Mouse (Mus musculus) liver, adult (tissue): ENCODE results near the gene Zranb2.
A peak's percentile ranks its signal among the peaks of the same experiment; 100 is the strongest.

ENCODE experiments used
- GATA4 ChIP-seq: IDR thresholded peaks from 2 replicates; pipeline ENCODE4 v1.6.1; 2014; ENCODE audit warnings: mild to moderate bottlenecking, low read length; ENCODE audit not compliant: insufficient replicate concordance

Gene Zranb2

DNA sequence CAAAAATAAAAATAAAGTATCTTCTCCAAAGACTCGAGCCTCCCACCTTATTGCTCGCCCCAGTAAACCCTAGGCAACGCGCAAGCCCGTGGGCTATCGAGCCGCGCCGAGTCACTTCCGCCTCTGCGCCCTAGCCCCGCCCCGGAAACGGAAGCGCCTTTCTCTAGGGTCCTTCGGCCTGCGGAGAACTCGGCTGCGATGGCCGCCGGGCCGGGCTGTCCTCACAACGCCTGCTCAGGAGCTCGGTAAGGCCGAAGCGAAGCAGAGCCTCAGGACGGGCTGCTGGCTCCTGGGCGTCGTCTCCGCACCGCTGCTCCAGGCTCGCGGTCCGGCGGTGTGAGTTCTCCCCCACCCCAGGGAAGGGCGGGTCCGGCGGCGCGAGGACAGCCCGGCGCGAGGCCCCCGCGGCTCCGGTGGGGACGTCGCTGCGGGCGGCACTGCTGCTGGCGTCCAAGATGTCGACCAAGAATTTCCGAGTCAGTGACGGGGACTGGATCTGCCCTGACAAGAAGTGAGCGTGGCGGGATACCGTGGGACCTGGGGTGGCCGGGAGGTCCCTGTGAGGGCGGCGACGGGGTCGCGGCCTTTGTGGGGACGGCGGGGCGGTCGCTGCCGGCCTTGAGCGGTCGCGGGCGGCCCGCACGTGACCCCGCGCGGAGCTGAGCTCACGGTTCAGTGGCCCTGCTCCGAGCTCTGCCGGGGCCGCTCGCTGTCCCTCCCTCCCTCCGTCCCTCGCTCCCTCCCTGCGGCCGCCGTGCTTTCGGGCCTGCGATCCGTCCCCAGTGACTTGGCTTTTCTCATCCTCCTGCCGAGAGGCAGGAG lies at the start of gene Zranb2:
Zranb2 (plus strand) TSS at position 197 of the 822 bp plus-strand sequence.
- peak; percentile 73; the same call in 1 of the 2 replicates for TF ChIP-seq GATA4

DNA sequence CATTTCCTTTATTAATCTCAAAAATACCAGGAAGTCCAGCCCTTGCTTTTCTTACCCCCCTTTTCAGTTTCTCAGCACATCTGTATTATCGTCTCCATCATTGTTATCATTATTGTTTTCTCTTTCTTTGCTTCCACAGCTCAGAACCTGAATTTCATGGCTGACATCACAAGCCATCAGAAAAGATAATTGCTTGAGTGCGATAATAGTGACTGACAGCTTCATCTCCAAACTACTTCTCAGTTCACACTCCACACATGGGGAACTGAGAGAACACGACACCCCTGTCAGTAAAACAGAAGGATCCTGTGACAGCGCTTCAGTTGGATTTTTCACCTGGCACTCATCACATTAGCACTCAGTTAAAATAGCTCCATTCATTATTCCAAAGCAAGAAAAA lies 41.9 kb upstream of the Zranb2 start:
- TF ChIP-seq GATA4, result no peak

DNA sequence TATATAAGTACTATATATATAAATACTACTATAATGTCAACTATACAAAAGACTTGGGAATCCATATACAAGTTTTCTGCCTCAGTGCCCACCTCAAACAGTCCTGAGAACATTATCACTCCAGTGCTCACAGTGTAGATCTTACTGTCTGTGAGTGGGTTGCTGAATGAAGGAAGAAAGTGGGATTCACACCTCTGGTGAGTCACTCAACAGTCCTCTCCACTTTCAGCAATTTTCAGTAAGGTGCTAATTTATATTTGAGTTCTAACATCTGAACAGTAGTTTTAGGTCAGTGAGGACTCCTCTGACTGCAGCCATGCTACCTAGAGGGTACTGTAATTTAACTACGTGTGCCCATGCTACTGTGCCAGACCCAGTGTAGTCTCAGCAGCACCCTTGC lies 31.7 kb upstream of the Zranb2 start:
- no peak for TF ChIP-seq GATA4

DNA sequence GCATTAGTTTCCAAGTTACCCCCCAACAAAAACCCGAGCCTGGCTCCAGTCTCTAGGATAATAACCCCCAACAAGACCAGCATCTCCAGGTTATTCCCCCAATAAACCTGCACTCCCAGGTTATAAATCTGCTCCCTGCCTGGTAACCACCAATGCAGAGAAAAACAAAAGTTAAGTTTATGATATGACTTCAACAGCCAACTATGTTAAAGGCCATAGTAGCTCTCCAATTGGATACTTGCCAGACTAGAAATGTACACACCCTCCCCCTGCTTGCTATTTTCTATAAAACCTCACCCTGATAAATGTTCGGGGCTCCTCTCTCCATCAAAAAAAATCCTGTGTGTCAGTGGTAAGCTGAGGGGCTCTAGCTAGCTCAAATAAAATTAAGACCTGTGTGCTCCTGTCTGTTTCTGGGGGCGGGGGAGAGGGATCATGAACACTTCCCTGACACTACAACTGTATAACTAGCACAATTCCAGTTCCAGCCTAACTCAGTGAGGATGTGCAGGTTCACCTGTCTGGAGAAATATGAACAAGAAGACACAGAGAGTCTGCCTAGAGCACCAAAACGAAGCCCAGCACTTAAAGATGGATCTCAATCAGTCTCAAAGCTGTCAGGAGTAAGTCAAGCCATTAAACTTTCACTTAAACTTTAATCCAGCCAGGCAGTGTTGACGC lies 19.7 kb upstream of the Zranb2 start:
- TF ChIP-seq GATA4, result no peak

DNA sequence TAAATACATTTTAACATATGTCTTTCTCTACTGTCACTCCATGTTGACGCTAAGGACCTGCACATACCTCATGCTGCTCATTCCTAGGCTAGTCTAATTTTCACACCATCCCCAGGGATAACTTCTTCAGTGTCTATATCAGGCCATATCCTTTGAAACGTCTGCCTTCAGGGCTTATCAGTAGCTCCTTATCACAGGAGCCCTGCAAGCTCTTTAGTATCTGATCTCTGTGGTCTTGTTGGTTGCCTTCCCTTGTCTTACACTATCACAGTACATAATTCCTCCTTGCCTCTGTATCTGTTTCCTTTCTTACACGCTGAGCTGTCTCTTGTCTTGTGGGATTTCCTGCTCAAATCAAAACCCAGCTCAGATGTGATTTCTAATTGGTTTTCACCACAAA lies 17.5 kb upstream of the Zranb2 start:
- TF ChIP-seq GATA4, result no peak

DNA sequence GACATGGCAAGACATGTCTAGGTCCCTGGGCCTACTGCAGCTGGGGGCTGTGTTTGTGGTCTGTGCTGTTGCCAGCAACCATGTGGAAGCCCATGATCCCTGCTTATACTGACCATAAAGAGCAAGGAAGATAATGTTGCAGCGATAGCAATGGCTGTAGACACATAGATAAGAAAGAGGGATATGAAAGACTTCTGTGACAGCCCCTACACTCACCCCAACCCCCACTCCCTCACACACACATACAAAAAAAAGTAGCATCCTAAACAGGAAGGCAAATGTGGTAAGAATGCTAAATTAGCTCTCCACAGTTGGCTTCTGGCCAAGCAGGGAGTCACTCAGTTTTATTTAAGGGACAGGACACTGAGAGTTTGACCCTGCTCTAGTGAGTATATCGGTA lies 16.0 kb upstream of the Zranb2 start:
- no peak for TF ChIP-seq GATA4

DNA sequence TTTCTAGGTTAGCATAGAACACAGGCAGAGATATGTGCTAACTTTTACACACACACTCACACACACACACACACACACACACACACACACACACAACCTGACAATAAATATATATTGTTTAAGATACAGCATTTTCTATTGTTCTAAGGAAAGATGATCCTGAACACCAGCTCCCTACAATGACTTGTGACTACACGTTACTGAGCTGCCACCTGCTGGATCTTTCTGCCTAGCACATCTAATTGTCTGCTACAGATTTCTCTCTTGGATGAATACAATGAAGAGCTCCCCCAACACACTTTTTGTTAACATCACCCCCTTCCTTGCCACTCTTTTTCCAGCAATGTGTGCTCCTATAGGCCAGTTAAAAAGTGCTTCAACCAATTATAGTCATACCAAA lies 13.5 kb upstream of the Zranb2 start:
- no peak for TF ChIP-seq GATA4

DNA sequence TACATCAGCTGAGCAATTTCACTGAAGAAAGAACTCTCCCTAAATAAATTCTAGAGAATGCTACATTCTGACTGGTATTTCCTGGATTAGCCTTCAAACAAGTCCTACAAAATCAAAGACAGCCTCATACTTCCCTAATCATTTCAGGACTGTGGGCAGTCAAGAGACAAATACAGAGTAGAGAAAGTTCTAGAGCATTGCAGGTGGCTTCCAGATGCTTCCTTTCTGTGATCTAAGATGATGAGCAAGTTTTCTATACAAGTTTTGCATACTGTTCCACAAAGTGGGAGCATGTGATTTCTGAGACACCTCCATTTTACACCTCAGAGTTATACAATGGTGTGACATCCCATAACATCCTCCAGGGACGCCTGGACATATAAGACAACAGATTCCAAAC lies 10.1 kb upstream of the Zranb2 start:
- TF ChIP-seq GATA4, result no peak

DNA sequence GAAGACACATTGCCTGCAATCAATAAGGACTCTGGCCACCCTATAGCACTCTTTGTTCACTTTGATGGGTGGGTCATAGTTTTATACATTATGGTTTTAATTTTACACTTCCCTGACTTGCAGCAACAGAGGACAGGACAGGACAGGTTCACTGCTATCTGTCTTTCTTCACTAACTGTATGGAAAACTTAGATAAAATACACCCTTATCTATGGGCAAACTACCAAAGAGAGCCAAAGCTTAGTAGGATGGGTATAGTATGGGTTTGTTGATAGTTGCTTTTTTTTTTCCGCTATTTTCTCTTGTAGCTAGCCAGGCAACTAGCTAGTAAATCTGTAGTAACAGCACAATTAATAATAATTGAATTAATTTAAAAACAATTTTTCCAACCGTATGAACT lies 2.4 kb upstream of the Zranb2 start:
- no peak for TF ChIP-seq GATA4

DNA sequence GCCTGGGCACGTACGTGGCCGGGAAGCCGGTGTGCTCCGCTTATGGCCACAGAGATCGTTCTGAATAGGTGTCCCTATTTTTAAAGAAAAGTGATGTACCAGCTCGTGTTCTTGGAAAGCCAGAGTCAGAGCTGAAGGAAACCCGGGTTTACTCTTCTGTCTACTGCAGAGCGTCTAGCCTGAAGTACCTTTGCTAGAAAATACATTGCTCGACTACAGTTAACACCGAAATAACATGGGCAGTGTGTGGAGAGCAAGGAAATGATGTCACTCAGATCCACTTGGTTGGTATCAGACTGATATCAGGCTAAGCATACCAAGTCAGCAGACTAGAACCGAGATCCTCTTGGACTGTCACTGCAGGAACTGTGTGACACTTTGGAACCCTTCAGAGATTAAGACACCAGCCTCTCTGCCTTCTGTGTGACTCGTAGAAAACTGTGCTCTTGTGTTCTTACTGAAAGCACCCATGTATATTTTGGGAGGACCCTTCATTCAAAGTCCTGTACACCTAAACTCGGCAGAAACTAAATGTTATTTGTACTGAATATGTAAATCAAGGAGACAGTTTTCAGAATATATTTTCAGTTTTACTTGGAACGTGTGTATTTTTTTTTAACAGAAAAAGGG lies 941 bp downstream of the Zranb2 start:
- no peak for TF ChIP-seq GATA4

DNA sequence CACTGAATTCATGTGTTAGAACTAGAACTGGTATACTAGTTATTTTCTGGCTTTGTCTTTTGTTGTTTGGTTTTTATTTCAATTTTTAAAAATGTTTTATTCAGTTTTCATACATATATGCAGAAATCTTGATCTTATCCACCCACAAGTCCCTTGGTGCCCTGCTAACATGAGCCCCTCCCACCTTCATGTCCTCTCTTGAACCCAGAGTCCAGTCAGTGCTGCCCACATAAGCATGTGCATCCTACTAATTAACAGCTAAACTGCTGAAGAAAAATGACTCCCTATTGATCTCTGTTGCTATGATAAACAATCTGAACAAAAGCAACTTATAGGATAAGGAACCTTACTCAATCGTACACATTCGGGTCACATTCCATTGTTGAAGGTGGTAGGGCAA lies 15.4 kb downstream of the Zranb2 start:
- no peak for TF ChIP-seq GATA4

DNA sequence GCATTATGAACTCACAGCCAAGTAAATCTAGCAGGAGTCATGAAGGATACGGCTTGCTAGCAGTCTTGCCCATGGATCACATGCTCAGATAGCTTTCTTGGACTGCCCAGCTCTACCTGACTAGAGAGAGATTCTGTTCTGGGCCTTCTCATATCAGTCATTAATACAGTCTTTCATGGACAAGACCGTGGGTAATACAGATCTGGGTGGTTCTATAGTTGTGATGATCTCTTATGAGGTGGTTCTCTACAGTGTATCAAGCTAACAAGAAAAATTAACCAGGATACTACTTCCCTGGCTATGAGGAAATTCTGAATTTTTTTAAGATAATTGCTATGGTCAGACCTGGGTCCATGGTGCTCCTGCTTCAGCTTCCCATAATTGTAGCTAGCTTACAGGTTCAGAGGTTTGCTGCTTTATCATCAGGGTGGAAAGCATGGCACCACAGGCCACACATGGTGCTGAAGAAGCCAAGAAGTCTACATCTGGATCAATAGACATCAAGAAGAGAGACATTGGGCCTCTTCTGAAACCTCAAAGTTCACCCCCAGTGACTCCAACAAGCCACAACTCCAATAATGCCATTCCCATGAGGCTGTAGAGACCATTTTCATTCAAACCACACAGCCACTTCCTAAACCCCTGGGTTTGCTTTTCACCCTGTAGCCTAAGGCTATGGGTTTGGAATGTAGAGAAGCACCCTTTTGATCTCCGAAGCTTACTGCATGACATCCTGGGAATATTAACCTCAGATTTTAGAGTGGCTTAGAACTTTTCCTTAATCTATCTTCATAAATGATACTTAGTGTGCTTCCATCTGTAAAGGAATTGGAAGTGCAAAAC lies 16.0 kb downstream of the Zranb2 start:
- TF ChIP-seq GATA4, result no peak

DNA sequence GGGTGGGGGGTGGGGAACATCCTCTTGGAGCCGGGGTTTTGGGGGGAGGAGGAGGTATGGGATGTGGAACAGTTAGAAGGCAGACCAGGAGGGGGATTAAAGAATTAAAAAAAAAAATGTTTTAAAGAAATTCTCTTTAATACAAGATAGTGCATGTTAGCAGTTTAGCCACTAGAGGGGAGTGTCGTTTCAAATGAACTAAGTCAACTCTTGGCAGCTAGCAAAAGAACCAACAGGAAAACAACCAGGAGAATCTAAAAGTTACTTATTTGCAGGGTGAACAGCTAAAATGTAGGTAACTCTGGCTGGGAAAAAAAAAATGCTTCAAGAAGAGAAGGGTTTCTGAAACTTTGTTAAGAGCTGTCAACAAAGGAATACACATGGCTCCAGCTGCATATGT lies 31.2 kb downstream of the Zranb2 start:
- TF ChIP-seq GATA4, result no peak

DNA sequence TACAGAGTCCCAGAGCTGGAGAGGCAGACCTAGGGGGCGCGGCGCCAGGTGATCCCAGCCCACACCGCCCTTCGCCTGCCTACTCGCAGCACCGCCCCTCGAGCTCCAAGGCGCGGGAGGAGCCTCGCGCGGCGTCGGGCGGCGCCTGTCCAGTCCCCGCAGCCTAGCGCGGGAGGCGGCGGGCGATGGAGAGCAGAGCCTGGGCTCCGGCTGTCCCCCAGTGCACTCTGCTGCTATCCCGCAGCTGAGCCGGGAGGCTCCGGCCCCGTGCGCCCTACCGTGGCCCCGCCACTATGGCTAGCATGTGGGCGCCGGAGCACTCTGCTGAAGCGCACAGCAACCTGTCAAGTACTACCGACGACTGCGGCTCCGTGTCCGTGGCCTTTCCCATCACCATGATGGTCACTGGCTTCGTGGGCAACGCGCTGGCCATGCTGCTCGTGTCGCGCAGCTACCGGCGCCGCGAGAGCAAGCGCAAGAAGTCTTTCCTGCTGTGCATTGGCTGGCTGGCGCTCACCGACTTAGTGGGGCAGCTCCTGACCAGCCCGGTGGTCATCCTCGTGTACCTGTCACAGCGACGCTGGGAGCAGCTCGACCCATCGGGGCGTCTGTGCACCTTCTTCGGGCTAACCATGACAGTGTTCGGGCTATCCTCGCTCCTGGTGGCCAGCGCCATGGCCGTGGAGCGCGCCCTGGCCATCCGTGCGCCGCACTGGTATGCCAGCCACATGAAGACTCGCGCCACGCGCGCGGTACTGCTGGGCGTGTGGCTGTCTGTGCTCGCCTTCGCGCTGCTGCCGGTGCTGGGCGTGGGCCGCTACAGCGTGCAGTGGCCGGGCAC lies 33.0 kb downstream of the Zranb2 start, which contains the start of gene Ptger3:
Ptger3 (plus strand) TSS at position 168 of the 841 bp plus-strand sequence.
- TF ChIP-seq GATA4, result no peak

DNA sequence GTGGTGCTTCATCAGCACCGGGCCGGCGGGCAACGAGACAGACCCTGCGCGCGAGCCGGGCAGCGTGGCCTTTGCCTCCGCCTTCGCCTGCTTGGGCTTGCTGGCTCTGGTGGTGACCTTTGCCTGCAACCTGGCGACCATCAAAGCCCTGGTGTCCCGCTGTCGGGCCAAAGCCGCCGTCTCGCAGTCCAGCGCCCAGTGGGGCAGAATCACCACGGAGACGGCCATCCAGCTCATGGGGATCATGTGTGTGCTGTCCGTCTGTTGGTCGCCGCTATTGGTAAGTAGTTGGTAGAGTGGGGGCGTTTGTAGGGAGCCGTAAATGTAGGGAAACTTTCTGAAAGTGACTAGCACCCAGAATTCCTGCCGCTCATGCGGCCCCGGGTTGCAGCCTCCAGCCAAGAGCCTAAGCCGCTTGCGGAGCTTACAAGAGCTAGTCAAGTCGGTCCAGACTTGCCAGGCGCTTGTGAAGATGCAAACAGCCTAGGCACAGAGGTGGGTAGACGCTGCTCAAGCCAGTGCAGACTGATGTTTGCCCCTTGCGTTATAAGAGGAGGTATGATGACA lies 33.7 kb downstream of the Zranb2 start:
- no peak for TF ChIP-seq GATA4
